Mouse (Mus musculus) heart, postnatal 4 days (tissue): ENCODE measurements around the gene Tgoln1. TPM values are rescaled to one million over a fixed set of nuclear protein-coding genes. Genes with fewer than 3 reads are reported as not detected.
A peak's percentile ranks its signal among the peaks of the same experiment; 100 is the strongest.

Experiments
- DNase-seq: peaks from one replicate; pipeline ENCODE4 v3.0.0; 2021
- total RNA-seq, 2 experiments: library from RNA; stranded (reverse); gene quantifications; 2 replicates each; pipeline ENCODE4 v1.2.3; 2021

Gene Tgoln1
- total RNA-seq, 2 experiments from 2014 or later, result 31.2 to 32.5 TPM

- DNase-seq, result no peak
Observed at GRCm38 (mm10) chr6:72593011-72593803, 23.6 kb downstream of the Tgoln1 start.

DNA sequence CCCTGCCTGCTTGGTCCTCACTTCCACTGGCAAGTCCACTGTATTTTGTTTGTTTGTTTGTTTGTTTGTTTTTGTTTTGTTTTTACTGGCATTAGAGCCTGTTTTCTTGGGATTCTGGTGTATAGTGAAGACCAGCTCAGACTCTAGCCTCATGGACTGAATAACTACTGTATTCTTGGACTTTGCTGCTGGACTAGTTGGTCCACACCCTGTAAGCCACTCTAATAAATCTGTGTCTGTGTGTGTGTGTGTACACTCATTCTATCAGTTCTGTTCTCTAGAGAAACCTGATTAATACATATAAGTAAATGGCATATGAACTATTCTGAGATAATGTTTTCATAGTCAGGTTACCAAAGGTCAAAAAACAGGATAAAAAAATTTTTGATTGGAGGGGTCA, 26.7 kb downstream of the Tgoln1 start:
- DNase-seq, result no peak

DNA sequence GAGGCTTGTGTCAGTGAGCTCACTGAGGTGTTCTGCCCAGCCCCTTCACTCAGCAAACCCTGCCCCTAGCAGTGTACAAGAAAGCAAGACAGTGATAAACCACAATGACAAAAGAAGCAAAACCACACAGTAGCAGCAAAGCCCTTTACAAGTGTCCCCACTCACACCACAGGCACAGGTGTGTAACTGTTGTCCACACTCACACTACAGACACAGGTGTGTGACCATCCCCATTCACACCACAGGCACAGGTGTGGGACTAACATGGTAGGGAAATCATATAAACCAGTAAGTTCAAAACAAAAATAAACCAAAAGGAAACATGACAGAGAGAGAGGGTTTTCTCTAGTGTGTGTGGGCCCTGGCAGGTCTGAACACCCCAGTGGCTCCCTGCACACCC, 28.5 kb downstream of the Tgoln1 start:
- no peak for DNase-seq

DNA sequence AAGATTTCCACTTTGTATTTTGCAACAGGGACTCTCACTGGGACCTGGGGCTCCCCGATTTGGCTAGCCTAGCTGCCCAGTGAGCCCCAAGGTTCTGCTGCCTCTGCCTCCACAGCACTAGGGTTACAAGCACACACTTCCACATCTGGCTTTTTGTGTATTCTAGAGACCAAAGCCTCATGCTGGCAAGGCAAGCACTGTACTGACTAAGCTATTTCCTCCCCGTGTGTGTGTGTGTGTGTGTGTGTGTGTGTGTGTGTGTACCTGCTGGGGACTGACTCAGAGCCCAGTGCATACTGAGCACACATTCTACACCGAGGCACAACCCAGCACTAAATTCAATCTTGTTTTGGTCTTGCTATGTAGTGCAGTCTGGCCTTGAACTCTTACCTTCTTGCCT, 30.1 kb downstream of the Tgoln1 start:
- DNase-seq, result no peak

GRCm38 (mm10) chr6:72584154-72584553, 32.6 kb downstream of the Tgoln1 start:
- no peak for DNase-seq

DNA sequence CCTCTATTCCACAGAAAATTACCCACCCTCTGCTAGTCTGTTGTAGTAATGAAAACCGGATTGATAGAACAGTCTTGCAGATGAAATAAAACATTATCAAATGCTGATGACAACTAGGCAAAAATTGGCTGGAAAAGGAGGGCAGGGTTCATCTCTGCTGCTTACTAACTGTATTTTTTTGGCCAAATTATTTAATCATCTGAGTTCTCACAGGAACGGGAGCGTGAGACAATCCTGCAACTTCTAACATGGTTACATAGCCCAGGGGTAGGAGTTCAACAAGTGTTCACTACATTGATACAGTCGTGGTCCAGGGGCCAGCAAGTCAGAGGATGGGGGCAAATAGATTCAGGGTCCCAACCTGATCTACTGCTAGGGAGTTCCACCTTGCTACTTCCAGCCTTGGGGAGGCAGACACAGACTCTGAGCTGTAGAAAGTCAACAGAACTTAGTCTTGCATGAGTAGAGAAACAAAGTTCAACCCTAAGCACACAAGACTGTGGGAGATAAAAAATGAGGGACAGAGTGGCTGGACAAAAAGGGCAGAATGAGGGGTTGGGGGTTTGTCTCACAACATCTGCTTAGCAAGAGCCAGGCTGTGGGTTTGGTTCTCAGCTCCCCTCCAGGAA, 33.5 kb downstream of the Tgoln1 start:
- no peak for DNase-seq

GRCm38 (mm10) chr6:72581625-72582382, 35.0 kb downstream of the Tgoln1 start:
- no peak for DNase-seq

- DNase-seq, result no peak
Observed at GRCm38 (mm10) chr6:72576041-72576440, 40.8 kb downstream of the Tgoln1 start.

GRCm38 (mm10) chr6:72571826-72572225, 45.0 kb downstream of the Tgoln1 start:
- no peak for DNase-seq

DNA sequence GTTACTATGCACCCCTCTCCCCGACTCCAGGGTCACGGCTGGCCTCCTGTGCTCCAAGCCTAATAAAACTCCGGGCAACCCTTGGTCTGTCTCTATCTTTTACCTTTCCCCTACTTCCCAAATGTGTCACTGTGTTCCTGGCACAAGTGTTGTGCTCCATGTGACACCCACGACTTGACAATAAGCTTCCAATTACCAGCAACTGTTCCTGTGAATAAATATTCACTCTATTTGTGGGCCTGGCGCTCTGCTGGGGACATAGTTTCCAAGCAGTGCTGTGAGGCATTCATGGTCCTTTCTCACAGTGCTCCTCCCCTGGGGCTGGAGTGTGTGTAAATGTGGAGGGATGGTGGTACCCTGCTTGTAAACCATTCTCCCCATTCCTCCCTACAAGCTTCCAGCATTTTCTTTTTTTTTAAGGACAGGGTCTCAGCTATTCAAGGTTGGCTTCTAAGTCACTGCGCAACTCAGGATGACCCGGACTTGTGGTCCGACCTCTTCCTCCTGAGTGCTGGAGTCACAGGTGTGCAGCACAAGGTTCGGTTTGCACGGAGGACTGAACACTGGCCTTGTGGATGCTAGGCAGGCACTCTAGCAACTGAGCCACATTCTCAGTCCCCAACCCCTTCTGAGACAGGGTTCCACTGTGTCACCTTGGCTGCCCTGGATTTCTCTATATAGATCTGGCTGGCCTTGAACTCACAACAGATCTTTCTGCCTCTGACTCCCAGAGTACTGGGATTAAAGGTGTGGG, 46.0 kb downstream of the Tgoln1 start:
- peak; percentile 30 for DNase-seq

GRCm38 (mm10) chr6:72568736-72569135, 48.1 kb downstream of the Tgoln1 start:
- no peak for DNase-seq

DNA sequence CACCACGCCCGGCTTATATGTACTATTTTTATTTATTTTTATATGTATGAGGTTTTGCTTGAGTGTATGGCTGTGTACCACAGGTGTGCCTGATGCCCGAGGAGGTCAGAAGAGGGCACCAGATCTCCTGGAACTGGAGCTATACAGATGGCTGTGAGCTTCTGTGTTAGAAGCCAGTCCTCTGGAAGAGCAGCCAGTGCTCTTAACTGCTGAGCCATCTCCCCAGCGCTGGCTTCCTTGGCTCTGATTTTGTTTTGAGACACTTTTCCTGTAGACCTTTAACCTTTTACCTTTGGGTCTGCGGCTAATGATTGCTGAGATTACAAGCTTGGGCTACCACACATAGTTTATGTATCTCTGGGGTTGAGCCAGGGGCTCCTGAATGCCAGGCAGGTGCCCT, 49.3 kb downstream of the Tgoln1 start:
- DNase-seq, result no peak

DNA sequence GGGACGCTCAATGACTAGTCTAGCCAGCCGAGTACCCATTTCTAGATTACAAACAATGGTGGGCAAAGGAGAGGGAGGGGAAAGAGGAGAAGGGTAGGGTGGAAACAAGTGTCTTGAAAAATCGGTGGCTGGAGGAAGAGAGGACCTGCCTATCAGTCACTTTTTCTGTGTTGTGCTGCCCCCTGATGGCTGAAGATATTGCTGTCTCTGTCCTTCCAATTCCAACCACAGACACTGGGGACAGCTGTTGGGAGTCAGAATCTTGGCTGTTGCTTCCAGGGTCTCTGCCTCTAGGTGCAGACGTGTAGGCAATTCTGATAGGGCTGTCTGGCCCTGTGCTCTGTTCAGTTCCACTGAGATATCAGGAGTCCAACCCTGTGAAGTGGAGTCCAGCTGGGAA, 50.8 kb downstream of the Tgoln1 start:
- peak; percentile 95 for DNase-seq

GRCm38 (mm10) chr6:72565506-72565905, 51.3 kb downstream of the Tgoln1 start:
- no peak for DNase-seq

- DNase-seq, result no peak
Observed at GRCm38 (mm10) chr6:72562894-72563293, 53.9 kb downstream of the Tgoln1 start.

DNA sequence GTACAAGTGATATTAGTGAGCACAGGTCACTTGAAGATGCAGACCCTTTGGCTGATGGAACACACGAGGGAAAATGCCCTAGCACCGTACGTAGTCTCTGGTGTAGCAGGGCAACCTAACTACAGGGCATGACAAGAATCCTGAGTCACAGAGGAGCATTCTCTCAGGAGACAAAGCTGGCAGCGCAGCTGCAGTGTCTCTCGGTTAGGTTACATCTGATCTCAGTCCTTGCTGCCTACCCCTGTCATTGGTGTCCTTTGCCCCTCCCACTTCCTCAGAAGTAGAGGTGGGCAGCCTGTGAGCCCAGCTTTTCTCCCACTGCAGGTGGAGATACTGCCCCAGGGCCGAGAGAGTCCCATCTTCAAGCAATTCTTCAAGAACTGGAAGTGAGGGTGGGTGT, 54.3 kb downstream of the Tgoln1 start:
- DNase-seq, result no peak

GRCm38 (mm10) chr6:72560801-72561200, 56.0 kb downstream of the Tgoln1 start:
- DNase-seq, result no peak

Other genes starting within 250 kb of the Tgoln1 start
- gene Vamp5, start 236.5 kb downstream of the Tgoln1 start, total RNA-seq, result 10 to 100 TPM; 33.4 to 36.0 TPM
- gene Vamp8, start 226.3 kb downstream of the Tgoln1 start, total RNA-seq, result 100 to 1,000 TPM; 105 to 121 TPM
- gene Ggcx, start 202.7 kb downstream of the Tgoln1 start, total RNA-seq, result 10 to 100 TPM; 26.8 to 28.2 TPM
- gene Mat2a, start 177.4 kb downstream of the Tgoln1 start, total RNA-seq, result 100 to 1,000 TPM; 239 to 255 TPM
- under 1 TPM in 1 of 2 experiments, not detected in 1; 0.20 TPM for gene Sh2d6, start 95.3 kb downstream of the Tgoln1 start, total RNA-seq
- 10 to 100 TPM; 11.5 to 12.9 TPM for gene Capg, start 72.6 kb downstream of the Tgoln1 start, total RNA-seq
- 10 to 100 TPM in 1 of 2 experiments, 1 to 10 TPM in 1; 7.6 to 10.2 TPM for gene Elmod3, start 18.6 kb downstream of the Tgoln1 start, total RNA-seq
- gene Retsat, start 18.5 kb downstream of the Tgoln1 start, total RNA-seq, result 100 to 1,000 TPM in 1 of 2 experiments, 10 to 100 TPM in 1; 91.3 to 105 TPM
- 10 to 100 TPM; 24.2 to 26.5 TPM for gene Tcf7l1, start 172.3 kb upstream of the Tgoln1 start, total RNA-seq